1 mouse cellular context compared by ENCODE assay signal in genomic region chr16:75766388-75767249, GRCm38 (mm10).
TF ChIP-seq lines count a peak whose summit lies in the region.

TSS of gene Hspa13 (minus strand) at chr16:75767104.

TF ChIP-seq in CH12.LX, 34 proteins besides CTCF, POLR2A, EP300 and RAD21 (continued from another document):
- TF ChIP-seq UBTF (IDR thresholded peaks at IDR 0.05; ENCODE audit: low read depth, low read length): peak; percentile 64; the same call in 1 of the 2 replicates
- TF ChIP-seq MAFK (IDR thresholded peaks at IDR 0.05; ENCODE audit: insufficient replicate concordance, low read length): no peak
- TF ChIP-seq SIN3A (IDR thresholded peaks at IDR 0.05; ENCODE audit: low read length): peak; percentile 89
- TF ChIP-seq RCOR1 (conservative IDR thresholded peaks at IDR 0.05; ENCODE audit: low read depth, low read length): no peak
- peak; percentile 56 for TF ChIP-seq CHD2 (IDR thresholded peaks at IDR 0.05; ENCODE audit: low read length)
- TF ChIP-seq GABPA (IDR thresholded peaks at IDR 0.05; ENCODE audit: insufficient replicate concordance, low read depth, low read length): peak; percentile 67; the same call in 1 of the 2 replicates
- TF ChIP-seq BHLHE40 (IDR thresholded peaks at IDR 0.05; ENCODE audit: low read depth, low read length): no peak; the same call in 1 of the 2 replicates
- TF ChIP-seq POLR2AphosphoS2 (IDR thresholded peaks at IDR 0.05; ENCODE audit: low read depth, low read length): no peak
- TF ChIP-seq ZMIZ1 (IDR thresholded peaks at IDR 0.05; ENCODE audit: low read depth, low read length): peak; percentile 64; the same call in 1 of the 2 replicates
- TF ChIP-seq E2F4 (IDR thresholded peaks at IDR 0.05; ENCODE audit: insufficient replicate concordance, low read depth, low read length): no peak
- peak; percentile 98 for TF ChIP-seq KAT2A (IDR thresholded peaks at IDR 0.05; ENCODE audit: insufficient replicate concordance, low read length)
- TF ChIP-seq NRF1 (IDR thresholded peaks at IDR 0.05; ENCODE audit: low read depth, low read length): peak; percentile 50; the same call in 1 of the 2 replicates
- TF ChIP-seq PAX5 (IDR thresholded peaks at IDR 0.05; ENCODE audit: low read length): no peak
